Mouse (Mus musculus): ENCODE results near the gene Trhde.

DNA sequence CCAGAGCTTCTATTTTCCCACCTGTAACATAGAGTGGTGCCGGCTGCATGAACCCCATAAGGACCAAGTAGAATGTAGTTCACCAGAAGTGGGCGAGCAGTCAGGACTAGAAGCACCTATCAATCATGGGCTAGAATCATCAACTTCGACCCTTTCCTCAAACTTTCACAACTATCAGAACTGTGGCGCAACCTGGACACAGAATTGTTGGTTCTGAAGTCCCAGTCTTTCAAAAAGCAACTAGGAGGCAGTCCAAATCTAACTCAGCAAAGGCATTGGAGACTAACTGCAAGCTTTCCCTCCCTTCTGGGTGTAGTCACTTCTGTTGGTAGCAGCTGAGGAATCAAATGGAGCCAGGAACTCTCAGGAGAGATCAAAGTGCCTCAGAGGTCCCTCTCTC lies 2.6 kb downstream of the Trhde start:
- TF ChIP-seq CTCF (IDR thresholded peaks at IDR 0.05; ENCODE audit: control insufficient read depth, insufficient read depth, insufficient replicate concordance, low read depth, low read length) (no peak), POLR2A (IDR thresholded peaks at IDR 0.05; ENCODE audit: control insufficient read depth, low read depth, low read length) (no peak)
